Mouse (Mus musculus): ENCODE results near the gene Efna2. TPM values are rescaled to one million over a fixed set of nuclear protein-coding genes. Genes with fewer than 3 reads are reported as not detected.
A peak's percentile ranks its signal among the peaks of the same experiment; 100 is the strongest.

The Efna2 gene
- total RNA-seq, 2 experiments from 2014 or later: 0.23 to 0.73 TPM

DNA sequence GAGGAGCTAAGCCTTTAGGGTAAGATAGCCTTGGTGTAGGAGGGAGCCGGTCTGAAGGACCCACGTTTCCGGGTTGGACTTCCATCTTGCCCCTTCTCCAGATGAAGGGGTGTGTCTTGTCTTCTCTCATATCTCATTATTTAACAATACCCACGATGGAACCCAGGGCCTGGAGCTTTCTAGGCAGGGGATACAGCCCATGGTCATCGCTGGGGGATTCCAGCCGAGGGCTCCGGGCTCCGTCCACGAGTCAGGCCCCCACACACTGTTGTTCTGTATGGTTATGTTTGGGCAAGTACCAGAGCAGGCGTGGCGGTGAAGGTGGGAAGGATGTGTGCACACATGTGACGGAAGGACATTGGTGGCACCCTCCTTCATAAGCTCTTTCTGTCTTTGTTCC, 35.1 kb upstream of the Efna2 start:
- TF ChIP-seq CTCF (IDR thresholded peaks at IDR 0.05): no peak
- H3K4me3 ChIP-seq: peak overlapping the region; percentile 95
- intact Hi-C loops (cut with DNase I): no loop called here
- H3K27ac ChIP-seq: peak overlapping the region; percentile 98; the same call in 1 of the 2 replicates
- DNase-seq: no peak

DNA sequence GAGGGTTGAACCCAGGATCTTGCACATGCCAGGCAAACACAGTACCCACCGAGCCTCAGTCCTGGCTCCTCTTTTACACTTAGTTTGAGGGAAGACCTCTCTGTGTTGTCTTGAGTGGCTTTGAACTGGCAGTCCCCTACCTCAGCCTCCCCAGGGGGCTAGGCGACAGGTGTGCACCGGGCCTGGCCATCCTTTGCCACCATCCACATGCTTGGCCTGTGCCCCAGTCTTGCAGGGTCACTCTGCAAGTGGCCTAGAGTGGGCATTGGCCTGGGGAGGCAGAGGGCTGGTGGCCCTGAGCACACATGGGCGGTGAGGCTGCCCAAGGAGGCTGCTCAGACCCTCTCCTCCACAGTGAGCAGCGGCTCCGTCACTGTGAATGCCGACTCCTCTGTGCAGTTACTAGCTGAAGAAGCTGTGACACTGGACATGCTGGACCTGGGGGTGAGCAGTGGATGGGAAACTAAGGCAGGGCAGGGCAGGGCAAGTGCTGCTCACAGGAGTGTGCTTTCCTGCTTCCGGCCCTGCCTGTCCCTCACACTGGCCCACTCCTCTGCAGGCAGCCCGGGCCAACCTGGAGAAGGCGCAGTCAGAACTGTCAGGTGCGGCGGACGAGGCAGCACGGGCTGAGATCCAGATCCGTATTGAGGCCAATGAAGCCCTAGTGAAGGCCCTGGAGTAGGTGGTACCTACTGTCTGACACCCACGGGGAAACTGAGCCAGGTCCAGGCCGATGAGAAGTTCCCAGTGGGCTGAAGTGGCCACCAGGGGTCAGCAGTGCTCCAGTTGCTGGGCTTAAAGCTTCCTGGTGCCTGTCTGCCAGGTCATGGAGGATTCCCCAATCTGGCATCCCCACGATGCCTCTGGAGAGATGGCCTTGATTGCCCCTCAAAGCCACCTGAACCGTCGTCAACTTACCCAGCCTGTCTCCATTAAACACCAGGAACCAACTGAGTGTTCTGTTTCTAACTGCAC, 34.1 kb upstream of the Efna2 start:
- Histone ChIP-seq H3K4me3 (peak overlapping the region; percentile 95), H3K27ac (peak overlapping the region; percentile 100)
- intact Hi-C loops (cut with DNase I): loop anchor here (1.0 kb wide), 1 partner anchor 20 kb away; the partner anchor contains the start of gene Cirbp
- peak; percentile 94; the same call in 1 of the 2 replicates for TF ChIP-seq CTCF (IDR thresholded peaks at IDR 0.05)
- peak; percentile 86 for DNase-seq

DNA sequence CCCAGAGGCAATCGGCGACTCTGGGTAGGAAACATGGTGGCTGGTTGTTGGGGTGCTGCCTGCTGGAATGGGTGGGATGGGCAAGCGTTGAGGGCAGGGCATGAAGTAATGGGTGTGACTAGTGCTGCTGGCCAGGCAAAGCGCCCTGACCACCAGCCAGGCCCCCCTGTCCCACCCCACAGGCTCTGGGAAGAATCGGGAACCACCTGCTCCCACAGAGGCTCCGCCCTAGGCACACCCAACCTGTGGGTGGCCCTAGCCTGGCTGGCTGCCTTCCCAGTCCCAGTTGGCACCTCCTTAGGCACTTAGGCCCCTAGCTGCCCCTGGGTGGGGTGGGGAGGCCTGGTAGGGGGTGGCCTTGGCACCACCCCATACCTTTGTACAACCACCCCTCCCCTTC, 33.4 kb upstream of the Efna2 start:
- Histone ChIP-seq H3K4me3 (peak overlapping the region; percentile 95), H3K27ac (peak overlapping the region; percentile 100)
- DNase-seq: peak; percentile 71
- intact Hi-C loops (cut with DNase I): loop anchor here (1.0 kb wide), 1 partner anchor 19 kb away; the partner anchor contains the start of gene Cirbp
- no peak for TF ChIP-seq CTCF (IDR thresholded peaks at IDR 0.05)

DNA sequence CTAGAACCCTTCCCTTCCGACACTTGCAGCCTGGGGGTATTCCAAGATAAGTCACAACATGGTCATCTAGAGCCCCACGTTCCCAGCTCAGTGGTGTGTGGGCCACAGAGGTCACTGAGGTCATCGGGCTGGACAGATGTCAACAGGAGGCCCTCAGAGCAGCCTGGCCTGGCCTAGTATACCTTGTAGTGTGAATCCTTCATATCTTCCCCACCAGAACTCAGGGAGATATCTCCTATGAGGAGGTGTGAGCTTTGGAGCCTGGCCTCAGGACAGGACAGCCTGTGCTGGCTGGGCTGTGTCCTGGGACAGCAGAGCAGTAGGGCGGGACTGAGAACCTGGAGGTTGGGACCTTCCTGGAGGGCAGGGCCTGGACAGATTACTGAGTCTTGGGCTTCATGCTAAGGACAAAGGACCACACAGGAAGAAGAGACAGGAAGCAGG, 32.7 kb upstream of the Efna2 start:
- Histone ChIP-seq H3K4me3 (peak overlapping the region; percentile 95), H3K27ac (peak overlapping the region; percentile 100)
- intact Hi-C loops (cut with DNase I): no loop called here
- DNase-seq: peak; percentile 63
- no peak for TF ChIP-seq CTCF (IDR thresholded peaks at IDR 0.05)

DNA sequence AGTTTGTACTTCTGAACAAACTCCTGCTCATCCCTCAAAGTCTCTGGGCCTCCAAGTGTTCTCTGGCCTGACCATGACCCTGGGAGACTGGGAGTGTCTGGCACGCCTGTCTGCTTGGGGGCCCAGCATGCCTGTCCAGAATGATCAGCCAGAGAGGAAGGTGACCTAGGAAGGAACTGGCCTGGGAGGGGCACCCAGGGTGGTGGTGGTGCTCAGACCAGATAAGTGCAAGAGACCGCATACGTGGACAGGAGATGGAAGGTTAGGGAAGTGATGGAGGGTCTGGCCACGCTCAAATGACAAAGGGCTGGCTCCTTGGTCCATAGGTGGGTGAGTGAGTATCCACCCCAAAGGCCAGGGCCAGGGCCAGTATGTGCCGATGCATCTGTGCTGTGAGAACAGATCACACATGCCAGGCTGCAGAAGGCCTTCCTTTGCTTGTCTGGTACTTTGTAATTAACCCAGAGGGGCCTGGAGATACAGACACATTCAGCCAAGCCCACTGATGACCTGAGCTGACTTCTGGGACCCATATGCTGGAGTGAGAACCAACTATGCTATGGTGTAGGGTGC, 32.0 kb upstream of the Efna2 start:
- peak; percentile 51 for DNase-seq
- intact Hi-C loops (cut with DNase I): no loop called here
- H3K4me3 ChIP-seq: peak overlapping the region; percentile 89
- peak overlapping the region; percentile 100 for H3K27ac ChIP-seq
- no peak for TF ChIP-seq CTCF (IDR thresholded peaks at IDR 0.05)

DNA sequence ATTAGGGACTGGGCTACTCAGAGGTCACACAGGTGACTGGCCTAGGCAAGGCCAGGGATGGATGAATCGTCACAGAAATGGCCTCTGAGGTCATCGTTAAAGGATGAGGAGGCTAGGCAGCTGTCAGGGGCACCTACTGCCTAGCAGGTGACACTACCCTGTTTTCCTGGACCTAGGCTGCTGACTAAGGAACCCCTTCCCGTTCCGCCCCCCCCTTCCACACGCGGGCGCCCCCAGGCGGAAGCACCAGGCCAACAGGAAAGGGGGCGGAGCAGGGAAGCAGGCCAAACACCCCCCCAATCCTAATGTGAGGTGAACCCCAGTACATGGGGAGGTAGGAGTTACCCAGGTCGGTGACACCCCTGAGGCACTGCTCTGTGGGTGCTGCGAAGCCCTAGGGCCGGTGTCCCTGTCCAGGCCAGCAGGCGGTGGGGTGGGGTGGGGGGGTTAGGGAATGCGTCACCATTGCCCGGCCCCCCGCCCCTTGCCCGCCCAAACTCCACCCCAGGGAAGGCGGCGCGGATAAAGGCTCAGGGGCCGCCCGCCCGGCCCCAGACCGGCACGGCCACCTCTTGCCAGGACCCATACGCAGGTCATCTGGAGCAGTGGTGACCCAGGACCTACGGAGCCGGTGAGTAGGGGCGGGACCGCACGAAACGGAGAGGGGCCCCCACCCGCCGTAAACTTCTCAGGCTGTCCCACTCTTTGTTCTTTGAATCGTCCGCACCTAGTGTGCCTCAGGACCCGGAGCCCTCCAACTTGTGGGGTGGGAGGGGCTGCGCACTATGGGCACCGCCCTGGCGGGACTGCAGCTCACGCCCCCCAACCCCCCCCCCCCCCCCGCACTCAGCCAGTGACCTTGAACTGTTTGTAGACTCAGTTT, 31.3 kb upstream of the Efna2 start, which contains the start of gene Midn:
Gene Midn, plus strand, starts transcription at position 554 of the 883 bp plus-strand sequence.
- intact Hi-C loops (cut with DNase I): no loop called here
- TF ChIP-seq CTCF (IDR thresholded peaks at IDR 0.05): peak; percentile 66
- H3K27ac ChIP-seq: peak within 1 kb of the TSS; percentile 100
- peak within 1 kb of the TSS; percentile 89 for H3K4me3 ChIP-seq
- peak; percentile 93 for DNase-seq

DNA sequence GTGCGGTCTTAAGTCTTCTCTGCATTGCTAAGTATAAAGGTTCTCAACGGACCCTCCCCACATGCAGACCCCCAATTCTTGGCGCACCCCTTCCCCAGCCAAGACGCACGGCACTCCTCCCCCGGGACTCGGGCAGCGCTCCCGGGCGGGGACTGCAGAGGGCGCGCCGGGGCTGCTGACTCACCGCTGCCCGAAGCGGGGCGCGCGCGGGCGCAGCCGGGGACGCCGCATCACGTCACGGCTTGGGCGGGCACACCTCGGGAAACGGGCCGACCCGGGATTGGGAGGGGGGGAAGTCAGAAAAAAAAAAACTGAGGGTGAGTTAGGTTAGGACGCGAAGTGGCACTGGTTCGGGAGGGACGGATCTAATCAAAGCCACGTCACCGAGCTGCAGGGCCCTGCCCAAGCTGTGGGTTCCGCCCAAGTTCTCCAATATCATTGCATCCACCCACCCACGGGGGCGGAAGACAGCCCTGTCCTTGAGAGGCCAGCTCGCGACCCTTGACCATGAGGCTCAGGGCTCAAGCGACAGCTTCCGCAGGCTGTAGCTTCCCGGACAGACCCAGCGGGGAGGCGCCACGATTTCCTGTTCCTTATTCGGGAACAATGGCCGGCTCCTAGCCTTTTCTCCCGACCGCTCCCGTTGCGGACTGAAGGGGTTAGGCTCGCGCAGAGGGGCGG, 30.5 kb upstream of the Efna2 start:
- DNase-seq: peak; percentile 97
- H3K4me3 ChIP-seq: peak overlapping the region; percentile 89
- peak; percentile 79 for TF ChIP-seq CTCF (IDR thresholded peaks at IDR 0.05)
- intact Hi-C loops (cut with DNase I): no loop called here
- H3K27ac ChIP-seq: peak overlapping the region; percentile 100

DNA sequence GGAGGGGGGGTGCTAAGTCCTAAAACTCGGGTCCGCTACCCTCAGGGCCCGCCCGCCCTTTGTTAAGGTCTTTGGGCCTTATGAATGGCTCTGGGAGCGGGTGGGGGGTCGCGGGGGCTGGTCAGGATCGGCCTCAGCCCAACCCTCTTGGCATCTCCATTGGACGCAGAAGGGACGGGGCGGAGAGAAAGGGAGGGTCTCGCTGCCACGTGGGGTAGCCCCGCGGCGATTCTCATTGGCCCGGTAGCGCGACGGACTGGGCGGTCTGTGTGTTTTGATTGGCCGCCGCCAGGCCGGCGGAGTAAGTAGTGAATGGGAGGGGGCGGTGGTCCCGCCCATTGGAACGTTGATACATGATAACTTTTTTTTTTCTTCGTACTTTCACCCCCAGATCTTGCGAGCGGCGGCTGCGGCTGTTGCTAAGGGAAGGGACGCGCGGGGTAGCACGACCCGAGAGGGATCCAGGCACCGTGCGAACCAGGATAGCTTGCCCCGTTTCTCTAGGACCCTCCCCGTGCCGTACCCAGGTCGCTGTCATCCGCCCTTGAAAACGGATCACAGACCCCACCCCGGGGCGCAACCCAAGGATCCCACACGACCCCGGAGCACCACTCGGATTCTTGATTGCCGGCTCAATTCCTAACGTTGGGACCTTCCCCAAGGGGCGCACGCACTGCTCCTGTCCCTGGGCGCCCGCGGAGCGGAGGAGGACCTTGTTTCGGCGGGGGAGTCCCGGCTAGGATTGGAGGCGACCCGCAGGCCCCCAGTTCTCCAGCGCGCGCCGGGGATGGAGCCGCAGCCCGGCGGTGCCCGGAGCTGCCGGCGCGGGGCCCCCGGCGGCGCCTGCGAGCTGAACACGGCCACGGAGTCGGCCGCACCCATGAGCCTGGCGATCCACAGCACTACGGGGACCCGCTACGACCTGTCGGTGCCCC, 29.7 kb upstream of the Efna2 start:
- TF ChIP-seq CTCF (IDR thresholded peaks at IDR 0.05): no peak
- H3K27ac ChIP-seq: peak overlapping the region; percentile 100
- intact Hi-C loops (cut with DNase I): no loop called here
- DNase-seq: peak; percentile 98
- peak overlapping the region; percentile 89 for H3K4me3 ChIP-seq

DNA sequence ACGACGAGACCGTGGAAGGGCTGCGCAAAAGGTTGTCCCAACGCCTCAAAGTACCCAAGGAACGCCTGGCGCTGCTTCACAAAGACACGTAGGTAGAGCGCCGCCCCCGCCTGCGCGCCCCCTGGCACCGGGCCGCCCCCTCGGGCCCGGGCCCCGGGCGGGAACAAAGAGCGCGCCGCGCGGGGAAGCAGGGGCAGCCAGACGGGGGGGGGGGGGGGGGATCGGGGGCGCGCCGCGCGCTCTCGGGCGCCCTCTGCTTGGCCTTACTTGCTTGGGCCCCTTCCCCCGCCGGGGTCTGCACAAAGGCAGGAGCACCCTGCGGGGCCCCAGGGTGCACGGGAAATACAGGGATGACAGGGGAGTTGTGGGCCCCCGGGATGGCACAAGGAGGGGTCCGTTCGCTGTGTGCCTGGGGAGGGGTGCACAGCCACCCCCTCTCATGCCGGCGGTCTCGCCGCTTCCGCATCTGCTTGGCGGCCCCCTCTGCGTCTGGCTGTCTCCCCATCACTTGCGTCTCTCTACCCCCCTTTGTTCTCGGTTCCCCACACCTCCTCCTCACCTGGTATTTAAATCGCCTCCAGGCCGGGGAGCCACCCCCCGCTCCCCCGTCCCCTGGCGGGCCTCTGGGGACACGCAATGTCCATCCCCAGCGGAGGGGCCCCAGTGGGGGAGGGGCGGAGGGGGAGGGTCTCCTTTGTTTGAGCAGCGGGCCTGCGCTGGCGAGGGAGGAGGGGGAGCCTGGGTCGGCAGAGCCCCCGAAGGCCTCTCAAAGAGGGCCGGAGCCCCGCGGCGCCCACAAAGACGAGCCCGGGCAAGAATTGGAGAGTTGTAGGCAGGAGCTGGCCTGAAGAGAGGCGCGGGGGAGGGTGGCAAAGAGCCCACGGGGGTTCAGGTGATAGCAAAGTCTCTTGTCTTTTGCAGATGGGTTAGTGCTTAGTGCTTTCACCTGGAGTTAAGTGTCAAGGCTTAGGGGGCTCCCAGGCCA, 28.8 kb upstream of the Efna2 start:
- peak overlapping the region; percentile 100 for H3K27ac ChIP-seq
- TF ChIP-seq CTCF (IDR thresholded peaks at IDR 0.05): no peak
- DNase-seq: peak; percentile 60
- peak overlapping the region; percentile 89 for H3K4me3 ChIP-seq
- intact Hi-C loops (cut with DNase I): no loop called here

All from gastrocnemius, adult 2 months (tissue).